Mouse (Mus musculus) lung, embryonic 16.5 days (tissue): ENCODE data around the gene Kif26b. TPM values are rescaled to one million over a fixed set of nuclear protein-coding genes. Genes with fewer than 3 reads are reported as not detected.

Experiments used
- ATAC-seq: fragments of 200-750 bp; cut with Nextera tagmentation; 2 replicates; pipeline ENCODE4 v1.8.0; 2017; ENCODE audit warnings: low read depth, mild to moderate bottlenecking, moderate library complexity
- H3K27ac ChIP-seq: fragments of 300-500 bp; sonication (generic); 2 replicates; pipeline ENCODE4 v1.5.1; 2014; ENCODE audit warnings: mild to moderate bottlenecking, control low read depth, low read length
- H3K27me3 ChIP-seq: fragments of 300-500 bp; sonication (generic); 2 replicates; pipeline ENCODE4 v1.6.1; 2014; ENCODE audit warnings: low read depth, low read length, mixed read lengths; ENCODE audit not compliant: control insufficient read depth, insufficient read depth
- H3K36me3 ChIP-seq: fragments of 300-500 bp; sonication (generic); 2 replicates; pipeline ENCODE4 v1.6.1; 2014; ENCODE audit warnings: low read length; ENCODE audit not compliant: control insufficient read depth, insufficient read depth
- H3K4me1 ChIP-seq: fragments of 300-500 bp; sonication (generic); replicated peaks from 2 replicates; pipeline ENCODE4 v1.6.1; 2014; ENCODE audit warnings: low read length, mixed read lengths; ENCODE audit not compliant: control insufficient read depth, insufficient read depth
- H3K4me2 ChIP-seq: fragments of 300-500 bp; sonication (generic); 2 replicates; pipeline ENCODE4 v1.6.1; 2014; ENCODE audit warnings: low read depth, low read length, control low read depth
- H3K4me3 ChIP-seq: fragments of 300-500 bp; sonication (generic); 2 replicates; pipeline ENCODE4 v1.5.1; 2014; ENCODE audit warnings: mild to moderate bottlenecking, low read length, control low read depth
- H3K9ac ChIP-seq: fragments of 300-500 bp; sonication (generic); 2 replicates; pipeline ENCODE4 v1.6.1; 2014; ENCODE audit warnings: low read length, control low read depth
- H3K9me3 ChIP-seq: fragments of 300-500 bp; sonication (generic); 2 replicates; pipeline ENCODE4 v1.6.1; 2016; ENCODE audit warnings: low read length; ENCODE audit not compliant: control insufficient read depth
- WGBS: fragments of 180-500 bp; shearing (Covaris S2); extraction: QIAGEN DNeasy Blood & Tissue Kit; methylation state at CpG from one replicate; pipeline ENCODE4 v1.1.7; 2014; 5-methylcytosine and 5-hydroxymethylcytosine counted together
- polyA plus RNA-seq: library from polyadenylated mRNA; unstranded; fragments of >200 nt; fragmentation: Nextera tagmentation; extraction: Ambion mirVana; gene quantifications from 2 replicates; pipeline ENCODE4 v1.2.1, GENCODE M21; 2015

The Kif26b gene
- polyA plus RNA-seq, 1 experiment from 2014 or later = 0.68 TPM

GRCm38 (mm10) chr1:178749786-178750185, 220.9 kb downstream of the Kif26b start:
- Histone ChIP-seq H3K4me2 (no peak overlapping the region), H3K4me3 (no peak overlapping the region), H3K27me3 (no peaks in the 10 kb centered on the region), H3K4me1 (0 out of 2 replicates have a peak, but pooled peaks cover 2% of the 10 kb centered on the region), H3K36me3 (no peaks in the 10 kb centered on the region), H3K9me3 (no peaks in the 10 kb centered on the region), H3K27ac (no peak overlapping the region), H3K9ac (no peak overlapping the region)
- whole genome bisulfite sequencing = 88% methylated on average over 9 of the region's 9 CpGs
- no peak for ATAC-seq

- Histone ChIP-seq H3K27ac (no peak overlapping the region), H3K4me3 (no peak overlapping the region), H3K9me3 (no peaks in the 10 kb centered on the region), H3K9ac (no peak overlapping the region), H3K4me2 (no peak overlapping the region), H3K27me3 (no peaks in the 10 kb centered on the region), H3K36me3 (no peaks in the 10 kb centered on the region), H3K4me1 (no peaks in the 10 kb centered on the region)
- WGBS = 65% methylated on average over 3 of the region's 3 CpGs
- ATAC-seq = no peak
Measured at GRCm38 (mm10) chr1:178758441-178758840, 229.5 kb downstream of the Kif26b start.

GRCm38 (mm10) chr1:178762125-178762741, 233.3 kb downstream of the Kif26b start:
- ATAC-seq = no peak
- 87% methylated on average over 3 of the region's 3 CpGs for WGBS
- H3K4me2 ChIP-seq = no peak overlapping the region
- no peaks in the 10 kb centered on the region for H3K9me3 ChIP-seq
- H3K36me3 ChIP-seq = no peaks in the 10 kb centered on the region
- no peaks in the 10 kb centered on the region for H3K4me1 ChIP-seq
- H3K27ac ChIP-seq = no peak overlapping the region
- no peaks in the 10 kb centered on the region for H3K27me3 ChIP-seq
- no peak overlapping the region for H3K9ac ChIP-seq
- no peak overlapping the region for H3K4me3 ChIP-seq

- no peak overlapping the region for H3K27ac ChIP-seq
- H3K9me3 ChIP-seq = no peaks in the 10 kb centered on the region
- H3K4me1 ChIP-seq = no peaks in the 10 kb centered on the region
- ATAC-seq = 0 out of 2 replicates have a peak, but pooled peaks have one; percentile 7
- no peak overlapping the region for H3K4me2 ChIP-seq
- WGBS = 36% methylated on average over 4 of the region's 4 CpGs
- no peak overlapping the region for H3K4me3 ChIP-seq
- H3K36me3 ChIP-seq = no peaks in the 10 kb centered on the region
- no peaks in the 10 kb centered on the region for H3K27me3 ChIP-seq
- no peak overlapping the region for H3K9ac ChIP-seq
Measured at GRCm38 (mm10) chr1:178764914-178765313, 236.0 kb downstream of the Kif26b start.

- Histone ChIP-seq H3K27me3 (no peaks in the 10 kb centered on the region), H3K4me2 (no peak overlapping the region), H3K4me3 (no peak overlapping the region), H3K4me1 (no peaks in the 10 kb centered on the region), H3K36me3 (no peaks in the 10 kb centered on the region), H3K27ac (no peak overlapping the region), H3K9ac (no peak overlapping the region), H3K9me3 (no peaks in the 10 kb centered on the region)
- 70% methylated on average over 2 of the region's 2 CpGs for WGBS
- ATAC-seq = no peak
Measured at GRCm38 (mm10) chr1:178765650-178766049, 236.7 kb downstream of the Kif26b start.

- Histone ChIP-seq H3K4me2 (no peak overlapping the region), H3K36me3 (no peaks in the 10 kb centered on the region), H3K4me3 (no peak overlapping the region), H3K27me3 (no peaks in the 10 kb centered on the region), H3K4me1 (no peaks in the 10 kb centered on the region), H3K9ac (no peak overlapping the region), H3K27ac (no peak overlapping the region), H3K9me3 (no peaks in the 10 kb centered on the region)
- ATAC-seq = no peak
- 74% methylated on average over 4 of the region's 4 CpGs for WGBS
Measured at GRCm38 (mm10) chr1:178768976-178769375, 240.1 kb downstream of the Kif26b start.

GRCm38 (mm10) chr1:178769988-178770387, 241.1 kb downstream of the Kif26b start:
- no peak overlapping the region for H3K4me2 ChIP-seq
- no peaks in the 10 kb centered on the region for H3K9me3 ChIP-seq
- H3K27ac ChIP-seq = no peak overlapping the region
- no peaks in the 10 kb centered on the region for H3K27me3 ChIP-seq
- H3K4me3 ChIP-seq = no peak overlapping the region
- no peaks in the 10 kb centered on the region for H3K4me1 ChIP-seq
- no peak for ATAC-seq
- WGBS = 58% methylated on average over 6 of the region's 6 CpGs
- no peak overlapping the region for H3K9ac ChIP-seq
- no peaks in the 10 kb centered on the region for H3K36me3 ChIP-seq

GRCm38 (mm10) chr1:178770626-178771362, 241.9 kb downstream of the Kif26b start:
- H3K27ac ChIP-seq = no peak overlapping the region
- ATAC-seq = no peak
- 54% methylated on average over 6 of the region's 7 CpGs for WGBS
- no peak overlapping the region for H3K4me2 ChIP-seq
- H3K36me3 ChIP-seq = no peaks in the 10 kb centered on the region
- H3K4me3 ChIP-seq = no peak overlapping the region
- no peaks in the 10 kb centered on the region for H3K27me3 ChIP-seq
- H3K9me3 ChIP-seq = no peaks in the 10 kb centered on the region
- no peak overlapping the region for H3K9ac ChIP-seq
- H3K4me1 ChIP-seq = no peaks in the 10 kb centered on the region

- Histone ChIP-seq H3K36me3 (no peaks in the 10 kb centered on the region), H3K4me3 (no peak overlapping the region), H3K27ac (no peak overlapping the region), H3K27me3 (no peaks in the 10 kb centered on the region), H3K4me1 (no peaks in the 10 kb centered on the region), H3K9ac (no peak overlapping the region), H3K9me3 (no peaks in the 10 kb centered on the region), H3K4me2 (no peak overlapping the region)
- no peak for ATAC-seq
- WGBS = 30% methylated on average over 2 of the region's 2 CpGs
Measured at GRCm38 (mm10) chr1:178779742-178780141, 250.8 kb downstream of the Kif26b start.
